Mouse (Mus musculus) heart, embryonic 10.5 days (tissue): ENCODE measurements around the gene Nprl3. TPM values are rescaled to one million over a fixed set of nuclear protein-coding genes. Genes with fewer than 3 reads are reported as not detected.

Experiments
- DNase-seq: peaks from one replicate; pipeline ENCODE4 v3.0.0-alpha.2; 2017; ENCODE audit warnings: low spot score
- H3K27ac ChIP-seq: fragments of 300-500 bp; sonication (generic); 2 replicates; pipeline ENCODE4 v1.5.1; 2016; ENCODE audit warnings: mild to moderate bottlenecking
- H3K27me3 ChIP-seq: fragments of 300-500 bp; sonication (generic); 2 replicates; pipeline ENCODE4 v1.6.1; 2016; ENCODE audit warnings: mild to moderate bottlenecking; ENCODE audit not compliant: poor library complexity, insufficient read depth, severe bottlenecking
- H3K36me3 ChIP-seq: fragments of 300-500 bp; sonication (generic); 2 replicates; pipeline ENCODE4 v1.6.1; 2016; ENCODE audit warnings: mild to moderate bottlenecking, moderate library complexity
- H3K4me1 ChIP-seq: fragments of 300-500 bp; sonication (generic); 2 replicates; pipeline ENCODE4 v1.6.1; 2016; ENCODE audit warnings: mild to moderate bottlenecking
- H3K4me3 ChIP-seq: fragments of 300-500 bp; sonication (generic); 2 replicates; pipeline ENCODE4 v1.5.1; 2016; ENCODE audit warnings: mild to moderate bottlenecking, moderate library complexity
- H3K9me3 ChIP-seq: fragments of 300-500 bp; sonication (generic); 2 replicates; pipeline ENCODE4 v1.6.1; 2016; ENCODE audit warnings: mild to moderate bottlenecking, moderate library complexity
- WGBS: fragments of 180-500 bp; shearing (Covaris S2); methylation state at CpG from one replicate; pipeline ENCODE4 v1.1.7; 2016; 5-methylcytosine and 5-hydroxymethylcytosine counted together
- polyA plus RNA-seq: library from polyadenylated mRNA; unstranded; fragments of >200 nt; fragmentation: Nextera tagmentation; extraction: Ambion mirVana; gene quantifications from 2 replicates; pipeline ENCODE4 v1.2.1, GENCODE M21; 2016

The Nprl3 gene
- polyA plus RNA-seq, 1 experiment from 2014 or later = 44.5 TPM

GRCm38 (mm10) chr11:32225222-32226104 lies 42.0 kb downstream of the Nprl3 start:
- WGBS = 50% methylated on average over 7 of the region's 7 CpGs
- peaks cover 23% of the 10 kb centered on the region for H3K36me3 ChIP-seq
- H3K4me1 ChIP-seq = peaks cover 67% of the 10 kb centered on the region
- 0 out of 2 replicates have a peak, but pooled peaks cover 5% of the 10 kb centered on the region for H3K27me3 ChIP-seq
- no peak for DNase-seq
- H3K27ac ChIP-seq = peak overlapping the region; percentile 93
- no peaks in the 10 kb centered on the region for H3K9me3 ChIP-seq
- H3K4me3 ChIP-seq = 0 out of 2 replicates have a peak overlapping the region, but pooled peaks have one; percentile 71

GRCm38 (mm10) chr11:32224468-32225139 lies 42.9 kb downstream of the Nprl3 start:
- H3K27ac ChIP-seq = peak overlapping the region; percentile 93
- H3K9me3 ChIP-seq = no peaks in the 10 kb centered on the region
- peaks cover 15% of the 10 kb centered on the region for H3K36me3 ChIP-seq
- H3K27me3 ChIP-seq = 0 out of 2 replicates have a peak, but pooled peaks cover 5% of the 10 kb centered on the region
- WGBS = 31% methylated on average over 4 of the region's 4 CpGs
- H3K4me3 ChIP-seq = peak overlapping the region; percentile 12; the same call in 1 of the 2 replicates
- peak; percentile 84 for DNase-seq
- peaks cover 74% of the 10 kb centered on the region for H3K4me1 ChIP-seq

- WGBS = 68% methylated on average over 4 of the region's 4 CpGs
- DNase-seq = no peak
- Histone ChIP-seq H3K27me3 (0 out of 2 replicates have a peak, but pooled peaks cover 9% of the 10 kb centered on the region), H3K4me3 (no peak overlapping the region), H3K4me1 (peaks cover 84% of the 10 kb centered on the region), H3K9me3 (no peaks in the 10 kb centered on the region), H3K27ac (peak overlapping the region; percentile 97; the same call in 1 of the 2 replicates), H3K36me3 (peaks cover 4% of the 10 kb centered on the region; the same call in 1 of the 2 replicates)
Observed at GRCm38 (mm10) chr11:32223297-32223967, 44.1 kb downstream of the Nprl3 start.

- DNase-seq = no peak
- Histone ChIP-seq H3K27ac (peak overlapping the region; percentile 97), H3K4me3 (peak overlapping the region; percentile 87), H3K36me3 (no peaks in the 10 kb centered on the region; the same call in 1 of the 2 replicates), H3K9me3 (no peaks in the 10 kb centered on the region), H3K27me3 (0 out of 2 replicates have a peak, but pooled peaks cover 9% of the 10 kb centered on the region), H3K4me1 (peaks cover 84% of the 10 kb centered on the region)
- WGBS = 9% methylated on average over 21 of the region's 21 CpGs
Observed at GRCm38 (mm10) chr11:32222570-32223194, 44.8 kb downstream of the Nprl3 start.

GRCm38 (mm10) chr11:32221951-32222409 lies 45.5 kb downstream of the Nprl3 start, which contains the start of gene Rhbdf1:
TSS of gene Rhbdf1 (minus strand) at chr11:32222300.
- Histone ChIP-seq H3K27ac (peak within 1 kb of the TSS; percentile 97), H3K27me3 (0 out of 2 replicates have a peak, but pooled peaks cover 9% of the 10 kb centered on the region), H3K9me3 (no peaks in the 10 kb centered on the region), H3K4me3 (peak within 1 kb of the TSS; percentile 87), H3K36me3 (no peaks in the 10 kb centered on the region; the same call in 1 of the 2 replicates), H3K4me1 (peaks cover 77% of the 10 kb centered on the region)
- WGBS = under 1% methylated on average over 72 of the region's 72 CpGs
- no peak for DNase-seq

- Histone ChIP-seq H3K36me3 (no peaks in the 10 kb centered on the region; the same call in 1 of the 2 replicates), H3K4me1 (peaks cover 75% of the 10 kb centered on the region), H3K27me3 (0 out of 2 replicates have a peak, but pooled peaks cover 9% of the 10 kb centered on the region), H3K4me3 (peak overlapping the region; percentile 87), H3K27ac (peak overlapping the region; percentile 97), H3K9me3 (no peaks in the 10 kb centered on the region)
- DNase-seq = peak; percentile 88
- under 1% methylated on average over 46 of the region's 46 CpGs for WGBS
Observed at GRCm38 (mm10) chr11:32221225-32221950, 46.1 kb downstream of the Nprl3 start.

- Histone ChIP-seq H3K36me3 (peaks cover 3% of the 10 kb centered on the region), H3K27ac (peak overlapping the region; percentile 97), H3K27me3 (0 out of 2 replicates have a peak, but pooled peaks cover 9% of the 10 kb centered on the region), H3K9me3 (no peaks in the 10 kb centered on the region), H3K4me3 (peak overlapping the region; percentile 87), H3K4me1 (peaks cover 68% of the 10 kb centered on the region)
- no peak for DNase-seq
- 24% methylated on average over 10 of the region's 10 CpGs for WGBS
Observed at GRCm38 (mm10) chr11:32220607-32221224, 46.8 kb downstream of the Nprl3 start.

GRCm38 (mm10) chr11:32219287-32219686 lies 48.2 kb downstream of the Nprl3 start:
- Histone ChIP-seq H3K27me3 (0 out of 2 replicates have a peak, but pooled peaks cover 9% of the 10 kb centered on the region), H3K4me1 (peaks cover 54% of the 10 kb centered on the region), H3K9me3 (no peaks in the 10 kb centered on the region), H3K36me3 (peaks cover 17% of the 10 kb centered on the region), H3K27ac (no peak overlapping the region), H3K4me3 (no peak overlapping the region)
- 87% methylated on average over 10 of the region's 10 CpGs for WGBS
- no peak for DNase-seq

- Histone ChIP-seq H3K4me1 (peaks cover 50% of the 10 kb centered on the region), H3K9me3 (no peaks in the 10 kb centered on the region), H3K27me3 (0 out of 2 replicates have a peak, but pooled peaks cover 4% of the 10 kb centered on the region), H3K4me3 (no peak overlapping the region), H3K27ac (peak overlapping the region; percentile 39; the same call in 1 of the 2 replicates), H3K36me3 (peaks cover 24% of the 10 kb centered on the region)
- no peak for DNase-seq
- 54% methylated on average over 6 of the region's 6 CpGs for WGBS
Observed at GRCm38 (mm10) chr11:32218501-32219050, 48.9 kb downstream of the Nprl3 start.

- Histone ChIP-seq H3K9me3 (no peaks in the 10 kb centered on the region), H3K4me3 (no peak overlapping the region), H3K27me3 (0 out of 2 replicates have a peak, but pooled peaks cover 4% of the 10 kb centered on the region), H3K4me1 (peaks cover 35% of the 10 kb centered on the region), H3K36me3 (peaks cover 42% of the 10 kb centered on the region), H3K27ac (no peak overlapping the region)
- no peak for DNase-seq
- 20% methylated on average over 8 of the region's 8 CpGs for WGBS
Observed at GRCm38 (mm10) chr11:32216851-32217250, 50.7 kb downstream of the Nprl3 start.
